Mouse (Mus musculus) ES-E14 (cell line): ENCODE results near the gene Wdhd1.

Experiments used
- CHD2 ChIP-seq: IDR thresholded peaks from 2 replicates; pipeline ENCODE4 v1.6.1; 2014; ENCODE audit warnings: mild to moderate bottlenecking, low read depth, low read length, inconsistent platforms
- MAFK ChIP-seq: IDR thresholded peaks from 2 replicates; pipeline ENCODE4 v1.6.1; 2014; ENCODE audit warnings: mild to moderate bottlenecking, low read depth, low read length, inconsistent platforms; ENCODE audit not compliant: insufficient read depth
- ZC3H11A ChIP-seq: IDR thresholded peaks from 2 replicates; pipeline ENCODE4 v1.6.1; 2012; ENCODE audit warnings: low read depth, mild to moderate bottlenecking, inconsistent platforms, low read length, borderline replicate concordance

- TF ChIP-seq MAFK (no peak), ZC3H11A (no peak), CHD2 (no peak)
Observed at GRCm38 (mm10) chr14:47265829-47266228, 10.8 kb downstream of the Wdhd1 start.
